Mouse (Mus musculus): ENCODE measurements around the gene Eif4g1.

Eif4g1 gene

GRCm38 (mm10) chr16:20706407-20707055 lies 38.4 kb downstream of the Eif4g1 start:
- DNase-seq (ENCODE audit: low spot score in 2 of 2): no peak

- no peak for DNase-seq (ENCODE audit: low spot score in 2 of 2)
Observed at GRCm38 (mm10) chr16:20708220-20708938, 40.3 kb downstream of the Eif4g1 start.

GRCm38 (mm10) chr16:20708939-20709734 lies 41.0 kb downstream of the Eif4g1 start:
- no peak for DNase-seq (ENCODE audit: low spot score in 2 of 2)

GRCm38 (mm10) chr16:20710370-20710769 lies 42.3 kb downstream of the Eif4g1 start:
- no peak for DNase-seq (ENCODE audit: low spot score in 2 of 2)

GRCm38 (mm10) chr16:20710810-20711209 lies 42.7 kb downstream of the Eif4g1 start:
- DNase-seq (ENCODE audit: low spot score in 2 of 2): no peak

- no peak for DNase-seq (ENCODE audit: low spot score in 2 of 2)
Observed at GRCm38 (mm10) chr16:20712190-20712589, 44.1 kb downstream of the Eif4g1 start.

GRCm38 (mm10) chr16:20712889-20713288 lies 44.8 kb downstream of the Eif4g1 start:
- DNase-seq (ENCODE audit: low spot score in 2 of 2): no peak

GRCm38 (mm10) chr16:20714307-20715080 lies 46.4 kb downstream of the Eif4g1 start:
- no peak for DNase-seq (ENCODE audit: low spot score in 2 of 2)

- no peak for DNase-seq (ENCODE audit: low spot score in 2 of 2)
Observed at GRCm38 (mm10) chr16:20715161-20715560, 47.0 kb downstream of the Eif4g1 start.

GRCm38 (mm10) chr16:20715566-20715965 lies 47.5 kb downstream of the Eif4g1 start:
- no peak for DNase-seq (ENCODE audit: low spot score in 2 of 2)

GRCm38 (mm10) chr16:20715976-20716840 lies 48.1 kb downstream of the Eif4g1 start:
- peak; percentile 55 to 62 for DNase-seq (ENCODE audit: low spot score in 2 of 2)

- no peak for DNase-seq (ENCODE audit: low spot score in 2 of 2)
Observed at GRCm38 (mm10) chr16:20716841-20717180, 48.7 kb downstream of the Eif4g1 start.

- DNase-seq (ENCODE audit: low spot score in 2 of 2): peak; percentile 92 to 93
Observed at GRCm38 (mm10) chr16:20717181-20717977, 49.3 kb downstream of the Eif4g1 start, which contains the start of the genes Polr2h and Clcn2. Gene Polr2h, plus strand, starts transcription at chr16:20717665. Gene Clcn2, minus strand, starts transcription at chr16:20717746.

- DNase-seq (ENCODE audit: low spot score in 2 of 2): no peak
Observed at GRCm38 (mm10) chr16:20717978-20718670, 50.0 kb downstream of the Eif4g1 start.

GRCm38 (mm10) chr16:20721808-20722207 lies 53.7 kb downstream of the Eif4g1 start:
- DNase-seq (ENCODE audit: low spot score in 2 of 2): no peak

- DNase-seq (ENCODE audit: low spot score in 2 of 2): no peak
Observed at GRCm38 (mm10) chr16:20722736-20723135, 54.6 kb downstream of the Eif4g1 start.

GRCm38 (mm10) chr16:20723247-20723646 lies 55.1 kb downstream of the Eif4g1 start:
- no peak for DNase-seq (ENCODE audit: low spot score in 2 of 2)

GRCm38 (mm10) chr16:20724338-20724748 lies 56.2 kb downstream of the Eif4g1 start:
- DNase-seq (ENCODE audit: low spot score in 2 of 2): no peak

- DNase-seq (ENCODE audit: low spot score in 2 of 2): no peak
Observed at GRCm38 (mm10) chr16:20725321-20725720, 57.2 kb downstream of the Eif4g1 start.

Measured in spleen, postnatal 14 days (tissue).